Mouse (Mus musculus): Measurements from ENCODE around the gene Zmiz1. TPM values are rescaled to one million over a fixed set of nuclear protein-coding genes. Genes with fewer than 3 reads are reported as not detected.

Zmiz1 gene
- polyA plus RNA-seq, 1 experiment, result 0.68 TPM

DNA sequence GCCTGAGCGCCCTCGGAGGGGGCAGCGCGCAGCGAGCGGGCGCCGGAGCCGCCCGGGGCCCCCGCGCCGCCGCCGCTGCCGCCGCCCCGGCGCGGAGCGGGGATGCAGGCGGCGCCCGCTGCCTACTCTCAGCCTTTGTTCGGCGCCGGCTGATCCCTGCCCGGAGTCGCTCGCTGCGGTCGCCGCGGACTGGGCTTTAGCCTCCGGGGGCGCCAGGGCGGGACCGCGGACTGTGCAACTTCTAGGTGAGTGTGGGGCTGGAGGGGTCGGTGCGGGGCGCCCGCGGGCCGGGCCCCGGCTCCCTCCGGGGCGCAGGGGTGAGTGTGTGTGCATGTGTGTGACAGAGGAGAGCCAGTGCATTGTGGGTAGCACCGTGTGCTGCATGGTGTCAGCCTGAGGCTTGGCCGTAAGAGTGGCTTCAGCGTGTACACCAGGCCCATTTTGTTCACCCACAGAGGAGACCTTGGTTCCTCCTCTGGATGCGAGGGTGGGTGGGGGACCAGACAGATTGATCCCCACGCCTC, 149.0 kb downstream of the Zmiz1 start:
- no peaks in the 10 kb centered on the region for H3K9me3 ChIP-seq (ENCODE audit: control insufficient read depth, low read length)
- no peaks in the 10 kb centered on the region for H3K36me3 ChIP-seq (ENCODE audit: control insufficient read depth)
- H3K4me1 ChIP-seq (ENCODE audit: control insufficient read depth), result peaks cover 11% of the 10 kb centered on the region
- H3K4me3 ChIP-seq (replicated peaks), result peak overlapping the region; percentile 37
- no peak for TF ChIP-seq TAL1 (IDR thresholded peaks at IDR 0.05; ENCODE audit: low read length)
- no peak for TF ChIP-seq GATA1 (IDR thresholded peaks at IDR 0.05; ENCODE audit: low read length)
- peaks cover 50% of the 10 kb centered on the region for H3K27me3 ChIP-seq (ENCODE audit: control insufficient read depth)

DNA sequence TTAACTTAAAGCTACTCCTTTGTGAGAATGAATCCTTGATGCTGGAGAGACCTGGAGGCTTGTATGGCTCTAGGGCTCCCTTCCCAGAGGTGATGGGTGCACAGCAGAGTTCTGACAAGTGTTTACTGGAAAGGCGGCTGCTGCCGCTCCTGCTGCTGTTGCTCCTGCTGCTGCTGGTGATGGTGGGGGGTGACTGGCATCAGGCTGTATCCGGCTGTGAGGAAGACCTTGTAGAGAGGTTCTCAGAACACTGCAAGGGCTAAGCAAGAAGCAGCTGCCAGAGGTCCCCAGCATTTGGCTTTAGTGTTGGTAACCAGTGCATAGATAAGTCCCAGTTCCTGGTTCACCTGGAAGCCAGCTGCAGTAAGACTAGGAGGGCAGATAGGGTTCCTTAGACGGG, 149.6 kb downstream of the Zmiz1 start:
- Histone ChIP-seq H3K4me1 (ENCODE audit: control insufficient read depth) (peaks cover 11% of the 10 kb centered on the region), H3K27me3 (ENCODE audit: control insufficient read depth) (peaks cover 46% of the 10 kb centered on the region), H3K36me3 (ENCODE audit: control insufficient read depth) (no peaks in the 10 kb centered on the region), H3K4me3 (replicated peaks) (no peak overlapping the region), H3K9me3 (ENCODE audit: control insufficient read depth, low read length) (no peaks in the 10 kb centered on the region)
- TF ChIP-seq GATA1 (IDR thresholded peaks at IDR 0.05; ENCODE audit: low read length) (no peak), TAL1 (IDR thresholded peaks at IDR 0.05; ENCODE audit: low read length) (no peak)

- TF ChIP-seq GATA1 (IDR thresholded peaks at IDR 0.05; ENCODE audit: low read length), result no peak
- Histone ChIP-seq H3K4me3 (replicated peaks) (no peak overlapping the region), H3K4me1 (ENCODE audit: control insufficient read depth) (peaks cover 11% of the 10 kb centered on the region), H3K9me3 (ENCODE audit: control insufficient read depth, low read length) (no peaks in the 10 kb centered on the region), H3K27me3 (ENCODE audit: control insufficient read depth) (peaks cover 43% of the 10 kb centered on the region), H3K36me3 (ENCODE audit: control insufficient read depth) (no peaks in the 10 kb centered on the region)
These were observed 150.4 kb downstream of the Zmiz1 start for GRCm38 (mm10) chr14:25609355-25609754.

- Histone ChIP-seq H3K4me1 (ENCODE audit: control insufficient read depth) (peaks cover 11% of the 10 kb centered on the region), H3K27me3 (ENCODE audit: control insufficient read depth) (peaks cover 38% of the 10 kb centered on the region), H3K9me3 (ENCODE audit: control insufficient read depth, low read length) (no peaks in the 10 kb centered on the region), H3K36me3 (ENCODE audit: control insufficient read depth) (no peaks in the 10 kb centered on the region), H3K4me3 (replicated peaks) (no peak overlapping the region)
- TF ChIP-seq TAL1 (IDR thresholded peaks at IDR 0.05; ENCODE audit: low read length) (no peak), GATA1 (IDR thresholded peaks at IDR 0.05; ENCODE audit: low read length) (no peak)
These were observed 151.6 kb downstream of the Zmiz1 start for GRCm38 (mm10) chr14:25610396-25611158.

DNA sequence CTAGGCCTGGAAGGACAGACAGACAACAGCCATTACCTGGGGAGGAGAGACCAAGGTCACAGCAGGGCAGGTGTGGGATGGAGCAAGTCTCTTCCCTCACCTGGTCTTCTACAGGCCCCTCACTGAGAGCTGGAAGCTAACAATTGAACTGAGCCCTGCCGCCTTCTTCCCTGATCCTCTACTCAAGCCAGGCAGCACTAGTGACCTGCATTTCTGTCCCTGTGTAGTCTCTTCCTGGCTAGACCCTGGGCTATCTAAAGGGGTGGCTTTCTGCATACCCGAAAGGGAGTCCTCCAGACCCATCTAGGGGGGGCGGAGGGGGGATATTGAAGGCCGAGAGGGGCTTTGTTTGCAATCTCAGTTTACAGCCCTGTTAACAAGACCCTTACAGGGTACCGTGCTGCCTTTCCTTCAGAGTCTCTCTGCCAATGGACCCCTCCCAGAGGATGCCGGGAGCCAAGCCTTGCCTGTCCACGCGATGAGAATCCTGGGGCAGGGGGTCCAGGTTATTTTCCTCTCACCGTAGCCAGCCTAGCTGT, 152.2 kb downstream of the Zmiz1 start:
- peaks cover 10% of the 10 kb centered on the region for H3K4me1 ChIP-seq (ENCODE audit: control insufficient read depth)
- H3K36me3 ChIP-seq (ENCODE audit: control insufficient read depth), result no peaks in the 10 kb centered on the region

DNA sequence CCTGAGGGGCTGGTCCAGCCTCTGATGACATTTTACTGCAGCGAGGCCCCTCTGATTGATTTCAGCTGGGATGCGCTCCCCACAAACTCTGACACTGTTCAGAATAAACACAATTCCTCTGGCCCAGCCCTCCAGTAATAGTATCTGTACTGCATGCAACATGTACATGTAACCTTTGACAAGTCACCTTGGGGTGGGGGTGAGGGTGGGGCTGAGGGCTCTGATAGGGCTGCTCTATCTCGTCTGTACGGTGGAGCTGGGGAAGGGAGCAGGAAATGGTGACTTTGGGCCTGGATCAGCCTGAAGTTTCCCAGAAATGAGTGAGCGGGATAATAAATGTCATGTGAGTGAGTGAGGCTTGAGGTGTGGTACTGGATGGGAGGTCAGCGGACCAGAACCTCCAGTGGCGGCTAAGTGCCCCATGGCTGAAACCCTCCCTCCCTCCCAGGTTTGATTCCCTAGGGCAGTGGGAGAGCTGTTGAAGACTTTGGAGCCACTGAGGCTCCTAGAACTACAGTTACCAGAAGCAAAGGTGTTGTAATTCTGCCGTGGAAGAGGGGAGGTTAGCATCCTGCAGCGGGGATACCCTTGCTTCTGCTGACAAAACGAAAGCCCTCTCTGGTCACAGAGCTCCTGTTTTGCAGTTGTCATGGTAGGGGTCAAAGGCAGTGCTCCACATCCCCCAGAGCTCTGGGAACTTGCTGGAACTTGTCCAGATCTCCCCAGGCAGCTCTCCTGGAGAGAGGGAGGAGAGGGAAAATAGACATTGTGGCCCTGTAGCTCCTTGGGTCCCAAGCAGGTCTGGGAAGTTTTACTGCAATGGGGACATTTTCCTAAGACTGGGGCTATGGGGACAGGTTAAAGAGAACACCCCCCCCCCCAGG, 153.1 kb downstream of the Zmiz1 start:
- Histone ChIP-seq H3K36me3 (ENCODE audit: control insufficient read depth) (no peaks in the 10 kb centered on the region), H3K9me3 (ENCODE audit: control insufficient read depth, low read length) (no peaks in the 10 kb centered on the region), H3K27me3 (ENCODE audit: control insufficient read depth) (peaks cover 23% of the 10 kb centered on the region), H3K4me3 (replicated peaks) (no peak overlapping the region), H3K4me1 (ENCODE audit: control insufficient read depth) (peaks cover 3% of the 10 kb centered on the region)
- no peak for TF ChIP-seq TAL1 (IDR thresholded peaks at IDR 0.05; ENCODE audit: low read length)
- TF ChIP-seq GATA1 (IDR thresholded peaks at IDR 0.05; ENCODE audit: low read length), result no peak

More for the DNA sequence above, 152.2 kb downstream of the Zmiz1 start:
- TF ChIP-seq TAL1 (IDR thresholded peaks at IDR 0.05; ENCODE audit: low read length) (no peak), GATA1 (IDR thresholded peaks at IDR 0.05; ENCODE audit: low read length) (no peak)
- H3K9me3 ChIP-seq (ENCODE audit: control insufficient read depth, low read length), result no peaks in the 10 kb centered on the region
- peaks cover 31% of the 10 kb centered on the region for H3K27me3 ChIP-seq (ENCODE audit: control insufficient read depth)
- no peak overlapping the region for H3K4me3 ChIP-seq (replicated peaks)

DNA sequence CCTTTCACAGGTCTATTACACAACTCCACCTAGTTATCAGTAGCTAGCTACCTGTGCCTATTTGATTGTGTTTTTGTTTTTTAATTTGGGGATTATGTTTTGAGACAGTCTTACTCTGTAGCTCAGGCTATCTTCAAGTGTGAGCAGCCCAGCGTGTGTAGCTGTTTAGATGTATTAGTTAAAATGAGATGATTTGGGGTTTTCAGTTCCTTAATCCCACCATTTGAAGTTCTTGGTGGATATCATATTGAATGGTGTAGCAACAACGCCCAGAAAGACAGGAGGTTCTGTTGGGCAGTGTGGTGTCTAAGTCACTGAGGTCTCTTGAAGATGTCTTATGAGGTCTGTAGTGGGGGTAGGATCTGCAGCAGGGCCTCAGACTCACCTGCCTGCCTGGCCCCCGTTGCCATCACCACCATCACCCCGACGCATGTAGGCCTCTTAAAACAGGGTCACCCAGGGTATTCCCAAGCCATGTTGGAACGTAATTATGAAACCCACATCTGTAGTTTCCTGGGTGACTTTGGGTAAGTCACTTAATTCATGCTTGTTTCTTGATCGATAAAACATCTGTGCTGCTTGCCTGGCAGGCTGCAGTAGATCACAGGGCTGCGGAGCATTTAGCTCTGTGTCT, 155.1 kb downstream of the Zmiz1 start:
- Histone ChIP-seq H3K27me3 (ENCODE audit: control insufficient read depth) (peaks cover 3% of the 10 kb centered on the region), H3K4me1 (ENCODE audit: control insufficient read depth) (peaks cover 1% of the 10 kb centered on the region; the same call in 1 of the 2 replicates), H3K4me3 (replicated peaks) (no peak overlapping the region), H3K36me3 (ENCODE audit: control insufficient read depth) (no peaks in the 10 kb centered on the region; the same call in 1 of the 2 replicates), H3K9me3 (ENCODE audit: control insufficient read depth, low read length) (no peaks in the 10 kb centered on the region)
- TF ChIP-seq TAL1 (IDR thresholded peaks at IDR 0.05; ENCODE audit: low read length), result no peak

DNA sequence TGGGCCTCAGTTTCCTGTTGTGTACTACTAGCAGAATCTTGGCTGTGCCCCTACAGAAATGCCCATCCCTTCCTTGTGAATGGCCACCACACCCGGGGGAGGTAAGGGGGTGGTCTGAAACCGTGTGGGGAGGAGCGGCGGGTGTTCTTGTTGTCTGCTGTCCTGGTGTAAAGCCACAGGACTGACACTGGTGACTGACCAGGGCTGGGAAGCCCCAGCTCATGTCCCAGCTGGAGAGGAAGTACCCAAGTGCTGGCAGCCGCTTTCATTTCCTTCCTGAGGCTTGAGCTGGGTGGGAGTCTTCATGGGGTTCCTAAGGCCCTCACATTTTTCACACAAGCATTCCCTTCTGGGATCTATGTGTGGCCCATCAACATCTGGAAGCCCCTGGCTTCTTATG, 155.7 kb downstream of the Zmiz1 start:
- TF ChIP-seq TAL1 (IDR thresholded peaks at IDR 0.05; ENCODE audit: low read length), result no peak
- no peak for TF ChIP-seq GATA1 (IDR thresholded peaks at IDR 0.05; ENCODE audit: low read length)
- Histone ChIP-seq H3K36me3 (ENCODE audit: control insufficient read depth) (no peaks in the 10 kb centered on the region; the same call in 1 of the 2 replicates), H3K27me3 (ENCODE audit: control insufficient read depth) (peaks cover 2% of the 10 kb centered on the region), H3K9me3 (ENCODE audit: control insufficient read depth, low read length) (no peaks in the 10 kb centered on the region), H3K4me3 (replicated peaks) (no peak overlapping the region), H3K4me1 (ENCODE audit: control insufficient read depth) (peaks cover 1% of the 10 kb centered on the region; the same call in 1 of the 2 replicates)
